Comparison of ENCODE assay signal across 11 mouse cellular contexts in the genomic region with DNA sequence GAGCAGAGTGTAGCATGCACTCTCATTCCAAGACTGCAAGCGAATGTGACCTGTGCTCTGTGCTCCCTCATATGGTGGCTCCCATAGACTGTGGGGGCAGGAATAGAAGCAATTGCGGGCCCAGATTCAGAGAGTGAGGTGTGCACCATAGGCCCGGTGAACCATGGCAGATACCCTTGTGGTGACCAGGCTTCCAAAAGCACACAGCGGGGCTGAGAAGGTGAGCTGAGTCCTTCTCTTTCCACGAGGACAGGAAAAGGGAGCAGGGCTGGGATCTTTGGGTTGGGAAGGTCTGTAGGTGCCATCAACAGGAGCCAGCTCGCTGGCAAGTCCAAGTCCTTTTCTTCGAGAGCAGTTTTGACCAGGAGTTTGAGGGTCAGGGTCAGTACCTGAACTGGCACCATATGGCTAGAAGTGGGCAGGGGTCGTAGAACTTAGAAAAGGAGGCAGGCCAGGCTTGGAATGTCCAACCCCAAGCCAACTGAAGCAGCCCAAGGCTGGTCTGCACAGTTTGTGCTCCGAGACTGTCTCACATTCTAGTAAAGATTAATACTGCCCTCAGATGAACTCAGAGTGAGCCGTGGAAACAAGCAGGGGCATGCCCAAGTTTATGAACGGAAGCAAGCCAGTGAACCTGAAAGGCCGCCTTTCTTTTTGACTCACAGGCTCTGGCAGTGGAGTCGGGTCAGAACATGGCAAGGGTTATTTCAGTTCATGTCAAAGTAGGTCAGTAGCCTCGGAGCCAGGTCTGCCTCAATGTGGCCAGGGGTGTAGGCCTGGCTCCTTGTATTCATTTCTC.
A peak's percentile ranks its signal among the peaks of the same experiment; 100 is the strongest.
DNase-seq lines count a peak whose midpoint lies in the region; TF ChIP-seq lines count a peak whose summit lies in the region.
"Had no signal": no experiment of that assay in that cellular context is flagged by ENCODE, and none has a peak within 500 bp of the region (broad histone marks: within the 10 kb centered on the region; RNA-seq: fewer than 3 reads in every experiment).

No protein-coding gene starts in this region.

- H3K36me3 ChIP-seq in testis, adult 2 months (ENCODE audit: control insufficient read depth, insufficient read depth, low read length): no peaks in the 10 kb centered on the region

- H3K27ac ChIP-seq in testis, adult 2 months (ENCODE audit: control insufficient read depth, insufficient read depth, low read depth, low read length): no peak overlapping the region
- H3K27ac ChIP-seq: forebrain, embryonic 12.5 days had no signal

- no peaks in the 10 kb centered on the region for H3K27me3 ChIP-seq in testis, adult 2 months (ENCODE audit: control insufficient read depth, insufficient read depth, low read length)
- H3K27me3 ChIP-seq: forebrain, embryonic 12.5 days had no signal

- DNase-seq in adrenal gland, adult 8-10 months: peak; percentile 17
- no peak for DNase-seq in adrenal gland, postnatal 36 days
- DNase-seq in testis, postnatal 10 days (ENCODE audit: low spot score): no peak
- DNase-seq in kidney, adult 11 months: peak; percentile 91
- peak; percentile 32 for DNase-seq in skeletal muscle tissue, adult 2 months (ENCODE audit: low read depth, low spot score)
- no peak for DNase-seq in cerebellum, adult 11 months
- no peak for DNase-seq in left cerebral cortex, adult 9 months (ENCODE audit: low spot score in 2 of 2)
- DNase-seq: lung, embryonic 14.5 days; midbrain, embryonic 14.5 days had no signal

- TF ChIP-seq POLR2A in testis, adult 2 months (IDR thresholded peaks at IDR 0.05; ENCODE audit: control insufficient read depth, low read depth, low read length): 0 out of 2 replicates have a peak, but pooled peaks have one; percentile 14

- H3K4me1 ChIP-seq in testis, adult 2 months (ENCODE audit: control insufficient read depth, insufficient read depth, low read length): no peaks in the 10 kb centered on the region
- H3K4me1 ChIP-seq: forebrain, embryonic 12.5 days had no signal

- H3K4me3 ChIP-seq in testis, adult 2 months (ENCODE audit: control insufficient read depth, low read depth, low read length): no peak overlapping the region
- H3K4me3 ChIP-seq: forebrain, embryonic 12.5 days had no signal

- no peak for TF ChIP-seq CTCF in testis, adult 2 months (IDR thresholded peaks at IDR 0.05; ENCODE audit: control insufficient read depth, insufficient read depth, insufficient replicate concordance, low read depth, low read length)

Comparison
In these comparisons a context has a peak if more than half of its experiments do, and no peak if none do; other contexts are left out.
1. DNase-seq: peak in adrenal gland, adult 8-10 months (single experiment), kidney, adult 11 months (single experiment) and skeletal muscle tissue, adult 2 months (single experiment); none in adrenal gland, postnatal 36 days (0 of 2), testis, postnatal 10 days (single experiment), cerebellum, adult 11 months (single experiment) and left cerebral cortex, adult 9 months (0 of 2).